Mouse (Mus musculus): ENCODE data around the gene Gm6205.
"Not testable (repeated sequence)": the region's sequence is repeated elsewhere in the genome, so short reads cannot be mapped to it uniquely, and the experiment has no call there.

The Gm6205 gene

DNA sequence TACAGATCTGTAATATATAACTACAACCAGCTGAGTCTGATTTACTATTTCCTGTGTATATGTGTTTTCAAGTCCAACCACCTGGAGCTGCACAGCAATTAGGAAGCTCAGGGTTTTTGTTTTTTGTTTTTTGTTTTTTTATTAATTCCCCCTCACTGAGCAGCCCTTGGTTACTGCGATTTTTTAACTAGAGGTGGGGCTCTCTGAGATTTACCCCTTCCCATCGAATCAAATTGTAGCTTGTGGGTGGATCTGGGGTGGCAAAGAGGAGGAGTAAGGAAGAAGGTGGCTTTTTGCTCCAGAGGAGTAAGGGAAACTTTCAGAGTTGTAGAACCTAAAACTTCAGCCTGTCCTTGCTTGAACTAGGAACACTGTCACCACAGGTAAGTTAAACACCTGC, at the start of gene Gm6205:
Gm6205 (plus strand) TSS at position 301 of the 400 bp plus-strand sequence.
- not testable (repeated sequence) for DNase-seq

- DNase-seq: not testable (repeated sequence)
These were observed 31.9 kb upstream of the Gm6205 start, which contains the start of gene Gm3147 for GRCm38 (mm10) chr5:94616242-94616641. Gm3147 (minus strand) TSS chr5:94616342.

GRCm38 (mm10) chr5:94623679-94624078, 24.5 kb upstream of the Gm6205 start, which contains the start of gene Gm6509:
Gm6509 (plus strand) TSS chr5:94623979.
- DNase-seq: not testable (repeated sequence)

All from kidney, adult 11 months (tissue).